Mouse (Mus musculus) megakaryocyte, embryonic 14.5 days (primary cell): ENCODE data around the gene Serpinf1. TPM values are rescaled to one million over a fixed set of nuclear protein-coding genes. Genes with fewer than 3 reads are reported as not detected.

Experiments used
- H3K27me3 ChIP-seq: replicated peaks from 2 replicates; pipeline ENCODE3; 2012; ENCODE audit warnings: inconsistent platforms
- H3K36me3 ChIP-seq: replicated peaks from 2 replicates; pipeline ENCODE3; 2012; ENCODE audit warnings: low read length, inconsistent platforms, mixed read lengths
- H3K4me1 ChIP-seq: 2 replicates; pipeline ENCODE4 v1.6.1; 2012; ENCODE audit warnings: inconsistent platforms
- H3K4me3 ChIP-seq: replicated peaks from 2 replicates; pipeline ENCODE3; 2012; ENCODE audit warnings: moderate library complexity, mild to moderate bottlenecking, inconsistent platforms
- H3K9me3 ChIP-seq: 2 replicates; pipeline ENCODE4 v1.6.1; 2012; ENCODE audit warnings: inconsistent platforms
- FLI1 ChIP-seq: IDR thresholded peaks from 2 replicates; pipeline ENCODE4 v1.6.1; 2012; ENCODE audit warnings: low read length, inconsistent platforms, mixed read lengths
- GATA1 ChIP-seq: IDR thresholded peaks from 3 replicates; pipeline ENCODE4 v1.6.1; 2012; ENCODE audit warnings: mixed read lengths, low read length, inconsistent platforms, borderline replicate concordance
- polyA plus RNA-seq: library from polyadenylated mRNA; stranded (reverse); fragments of >175 nt; gene quantifications from 2 replicates; pipeline ENCODE4 v1.2.3, GENCODE M21; 2012; ENCODE audit warnings: low replicate concordance; ENCODE audit not compliant: insufficient read depth

Serpinf1 gene
- polyA plus RNA-seq, 1 experiment, result 2.5 TPM

DNA sequence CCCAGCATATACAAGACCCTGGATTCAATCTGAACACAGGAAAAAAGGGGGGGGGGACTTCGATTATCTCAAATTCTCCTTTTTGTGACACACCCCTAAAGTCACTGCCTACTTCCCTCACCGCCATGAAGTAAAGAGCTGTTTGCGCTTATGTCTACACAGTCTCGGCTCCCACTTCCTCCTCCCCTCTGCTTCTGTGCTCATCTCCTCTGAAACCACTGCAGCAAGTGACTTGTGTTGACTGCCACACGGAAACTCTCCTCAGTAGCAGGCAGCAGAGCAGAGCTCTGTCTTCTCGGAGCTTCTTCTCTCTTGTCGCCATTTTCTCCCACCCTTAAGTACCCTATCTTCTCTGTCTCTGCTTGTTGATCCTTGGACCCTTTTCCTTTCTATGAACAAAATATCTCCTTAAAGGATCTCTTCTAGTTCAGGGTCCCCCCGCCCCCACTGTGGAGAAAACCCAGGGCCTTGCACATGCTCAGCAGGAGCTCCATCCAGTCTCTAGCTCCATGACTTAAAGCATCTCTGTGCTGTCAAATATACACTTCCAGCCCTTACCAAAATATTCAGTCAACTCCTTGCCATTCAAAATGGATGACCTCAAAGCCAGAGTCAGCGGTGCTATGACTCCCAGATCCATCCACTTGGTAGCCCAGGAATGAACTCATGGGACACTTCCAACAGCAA, 6.7 kb upstream of the Serpinf1 start:
- Histone ChIP-seq H3K4me3 (peak overlapping the region; percentile 29), H3K36me3 (no peaks in the 10 kb centered on the region), H3K27me3 (peaks cover 47% of the 10 kb centered on the region), H3K4me1 (peaks cover 11% of the 10 kb centered on the region), H3K9me3 (peaks cover 12% of the 10 kb centered on the region)
- TF ChIP-seq FLI1 (no peak), GATA1 (no peak)

DNA sequence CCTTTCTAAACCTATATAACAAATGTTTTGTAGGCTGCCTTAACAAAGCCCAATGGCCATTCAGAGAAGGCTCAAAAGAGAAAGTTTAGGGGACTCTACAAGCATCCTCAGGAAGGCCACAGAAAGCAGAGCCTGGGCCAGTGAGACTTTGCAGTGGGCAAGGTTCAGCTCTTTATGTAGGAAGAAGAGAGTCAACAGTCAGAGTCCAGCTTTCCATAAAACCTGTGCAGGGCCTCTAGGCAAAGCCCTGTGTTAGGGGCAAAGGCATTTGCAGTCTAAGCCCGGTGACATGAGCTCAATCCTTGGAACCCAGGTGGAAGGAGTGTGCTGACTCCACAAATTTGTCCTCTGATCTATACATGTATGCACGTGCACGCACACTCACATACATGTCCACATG, 2.0 kb upstream of the Serpinf1 start:
- peaks cover 21% of the 10 kb centered on the region for H3K4me1 ChIP-seq
- no peak overlapping the region for H3K4me3 ChIP-seq
- no peak for TF ChIP-seq GATA1
- TF ChIP-seq FLI1, result no peak
- H3K36me3 ChIP-seq, result no peaks in the 10 kb centered on the region
- peaks cover 64% of the 10 kb centered on the region for H3K27me3 ChIP-seq
- no peaks in the 10 kb centered on the region for H3K9me3 ChIP-seq

DNA sequence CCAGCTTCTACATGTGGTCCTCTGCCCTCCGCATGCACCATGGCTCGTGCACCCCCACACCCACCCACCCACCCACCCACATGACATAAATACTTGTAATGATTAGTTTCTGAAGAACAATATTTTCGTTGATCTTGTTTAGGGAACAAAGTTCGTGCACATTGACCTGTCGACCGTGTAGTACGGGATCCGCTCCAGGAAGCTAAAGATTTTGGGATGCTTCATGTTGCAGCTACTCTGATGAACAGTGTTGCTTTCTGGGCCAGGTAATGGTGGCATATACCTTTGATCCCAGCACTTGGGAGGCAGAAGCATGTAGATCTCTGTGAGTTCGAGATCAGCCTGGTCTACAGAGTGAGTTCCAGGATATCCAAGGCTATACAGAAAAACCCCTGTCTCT, 1.5 kb upstream of the Serpinf1 start:
- H3K4me1 ChIP-seq, result peaks cover 19% of the 10 kb centered on the region
- no peak overlapping the region for H3K4me3 ChIP-seq
- no peaks in the 10 kb centered on the region for H3K36me3 ChIP-seq
- TF ChIP-seq FLI1, result no peak
- no peak for TF ChIP-seq GATA1
- peaks cover 64% of the 10 kb centered on the region for H3K27me3 ChIP-seq
- H3K9me3 ChIP-seq, result no peaks in the 10 kb centered on the region

DNA sequence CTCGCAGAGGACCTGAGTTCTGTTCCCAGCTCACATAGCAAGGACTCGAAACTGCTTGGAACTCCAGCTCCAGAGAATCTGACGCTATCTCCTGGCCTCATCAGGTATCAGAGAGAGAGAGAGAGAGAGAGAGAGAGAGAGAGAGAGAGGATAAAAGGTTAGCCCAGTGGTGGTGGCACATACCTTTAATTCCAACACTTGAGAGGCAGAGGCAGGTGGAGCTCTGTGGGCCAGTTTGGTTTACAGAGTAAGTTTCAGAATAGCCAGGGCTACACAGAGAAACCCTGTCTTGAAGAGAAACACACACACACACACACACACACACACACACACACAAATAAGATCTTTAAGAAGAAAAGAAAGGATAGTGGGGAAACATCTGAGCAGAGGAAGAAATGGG, 590 bp upstream of the Serpinf1 start:
- Histone ChIP-seq H3K4me3 (no peak overlapping the region), H3K9me3 (no peaks in the 10 kb centered on the region), H3K36me3 (no peaks in the 10 kb centered on the region), H3K4me1 (peaks cover 10% of the 10 kb centered on the region; the same call in 1 of the 2 replicates), H3K27me3 (peaks cover 58% of the 10 kb centered on the region)
- TF ChIP-seq FLI1 (no peak), GATA1 (no peak)

DNA sequence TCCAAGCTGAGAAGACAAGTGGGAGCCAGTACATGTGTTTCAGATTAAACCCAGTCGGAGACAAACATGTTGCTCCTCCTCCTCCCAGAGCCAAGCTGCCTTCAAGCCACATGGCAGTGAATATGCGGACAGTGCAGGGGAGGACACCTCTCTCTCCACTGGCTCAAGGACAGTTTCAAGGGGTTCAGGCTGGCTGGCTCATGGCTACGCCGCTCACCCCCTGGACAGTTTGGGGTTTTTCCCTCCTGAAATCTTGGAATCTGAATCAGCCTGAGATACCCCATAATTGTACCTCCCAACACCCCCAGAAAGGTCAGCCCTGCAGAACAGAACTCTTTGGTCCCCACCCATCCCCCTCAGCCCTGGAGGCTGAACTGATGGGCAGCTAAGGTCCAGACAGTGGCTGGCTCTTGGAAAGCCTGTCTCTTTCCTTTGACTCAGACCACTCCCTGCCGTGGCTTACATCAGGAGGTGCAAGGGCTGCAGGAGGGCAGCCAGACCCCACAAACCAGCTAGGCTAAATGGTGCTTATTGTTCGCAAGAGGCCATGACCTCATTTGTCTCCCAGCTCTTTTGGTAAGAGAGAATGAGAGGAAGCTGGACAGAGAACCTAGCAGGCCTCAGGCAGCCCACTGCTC, 1.0 kb downstream of the Serpinf1 start:
- no peaks in the 10 kb centered on the region for H3K36me3 ChIP-seq
- peaks cover 22% of the 10 kb centered on the region for H3K4me1 ChIP-seq
- H3K27me3 ChIP-seq, result peaks cover 59% of the 10 kb centered on the region
- TF ChIP-seq FLI1 (no peak), GATA1 (no peak)
- H3K9me3 ChIP-seq, result no peaks in the 10 kb centered on the region
- no peak overlapping the region for H3K4me3 ChIP-seq

DNA sequence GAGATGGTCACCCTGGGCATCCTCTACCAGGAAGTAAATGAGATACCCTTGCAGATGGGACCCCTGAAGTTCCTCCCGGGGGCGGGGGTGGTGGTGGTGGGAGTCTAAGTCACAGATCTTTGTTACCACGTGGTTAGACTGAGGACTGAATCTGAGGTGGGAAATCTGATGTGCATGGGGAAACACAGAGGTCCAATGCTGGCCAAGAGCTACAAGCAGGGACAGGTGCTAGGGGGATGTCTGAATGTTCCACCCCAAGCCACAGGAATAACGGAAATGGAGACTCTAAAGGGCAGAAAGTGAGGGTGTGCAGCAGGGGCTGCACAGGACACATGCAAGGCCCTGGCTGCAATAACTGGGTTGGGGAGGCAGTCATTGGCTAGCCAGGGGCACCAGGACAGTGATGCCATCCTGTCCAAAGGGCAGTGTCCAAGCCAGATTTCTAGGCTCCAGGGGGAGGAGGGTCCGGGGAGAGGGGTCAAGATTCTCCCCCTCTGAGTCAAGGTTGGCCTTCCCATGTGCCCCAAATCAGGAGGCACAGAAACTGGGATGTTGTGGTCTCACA, 1.6 kb downstream of the Serpinf1 start:
- Histone ChIP-seq H3K4me3 (no peak overlapping the region), H3K4me1 (peaks cover 28% of the 10 kb centered on the region), H3K36me3 (no peaks in the 10 kb centered on the region), H3K9me3 (no peaks in the 10 kb centered on the region), H3K27me3 (peaks cover 57% of the 10 kb centered on the region)
- no peak for TF ChIP-seq FLI1
- no peak for TF ChIP-seq GATA1

DNA sequence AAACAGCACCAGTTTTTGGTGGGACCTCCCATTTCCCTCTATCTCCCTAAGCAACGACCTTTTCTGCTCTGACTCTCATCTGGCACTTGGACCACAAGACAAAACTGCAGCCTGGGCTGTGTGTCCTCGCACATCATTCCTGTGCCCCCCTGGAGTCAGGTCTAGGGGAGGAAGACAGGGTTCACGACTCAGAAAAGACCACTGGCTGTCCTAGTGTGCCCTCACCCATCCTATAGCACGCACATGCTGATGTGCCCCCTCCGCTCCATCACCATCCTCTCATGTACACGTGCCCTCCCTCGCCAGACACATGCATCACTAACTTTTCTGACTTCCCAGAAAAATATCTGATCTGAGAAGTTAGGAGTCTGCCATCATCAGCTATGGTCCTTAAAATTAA, 2.5 kb downstream of the Serpinf1 start:
- peaks cover 50% of the 10 kb centered on the region for H3K27me3 ChIP-seq
- no peaks in the 10 kb centered on the region for H3K36me3 ChIP-seq
- H3K4me1 ChIP-seq, result peaks cover 37% of the 10 kb centered on the region
- TF ChIP-seq FLI1 (no peak), GATA1 (no peak)
- H3K4me3 ChIP-seq, result no peak overlapping the region
- no peaks in the 10 kb centered on the region for H3K9me3 ChIP-seq

DNA sequence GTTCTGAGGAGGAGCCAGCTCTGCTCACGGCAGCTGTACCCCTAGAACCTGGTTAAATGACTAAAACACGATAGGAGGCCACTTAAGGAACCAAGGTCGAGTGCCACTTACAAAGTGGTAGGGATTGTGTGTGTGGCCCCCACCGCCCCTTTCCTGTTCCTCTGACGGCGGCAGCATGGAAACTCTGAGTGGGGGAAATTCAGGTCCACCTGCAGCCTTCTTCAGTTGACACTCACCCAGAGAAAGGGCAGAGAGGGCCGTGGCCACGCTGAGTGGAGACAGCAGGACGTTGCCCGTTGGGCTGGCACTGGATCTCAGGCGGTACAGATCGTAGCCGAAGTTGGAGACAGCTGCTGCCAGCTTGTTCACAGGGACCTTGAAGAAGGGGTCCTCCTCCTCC, 6.5 kb downstream of the Serpinf1 start:
- TF ChIP-seq FLI1 (no peak), GATA1 (no peak)
- peaks cover 55% of the 10 kb centered on the region for H3K4me1 ChIP-seq
- peaks cover 15% of the 10 kb centered on the region for H3K27me3 ChIP-seq
- H3K9me3 ChIP-seq, result no peaks in the 10 kb centered on the region
- peak overlapping the region; percentile 20 for H3K4me3 ChIP-seq
- H3K36me3 ChIP-seq, result no peaks in the 10 kb centered on the region

DNA sequence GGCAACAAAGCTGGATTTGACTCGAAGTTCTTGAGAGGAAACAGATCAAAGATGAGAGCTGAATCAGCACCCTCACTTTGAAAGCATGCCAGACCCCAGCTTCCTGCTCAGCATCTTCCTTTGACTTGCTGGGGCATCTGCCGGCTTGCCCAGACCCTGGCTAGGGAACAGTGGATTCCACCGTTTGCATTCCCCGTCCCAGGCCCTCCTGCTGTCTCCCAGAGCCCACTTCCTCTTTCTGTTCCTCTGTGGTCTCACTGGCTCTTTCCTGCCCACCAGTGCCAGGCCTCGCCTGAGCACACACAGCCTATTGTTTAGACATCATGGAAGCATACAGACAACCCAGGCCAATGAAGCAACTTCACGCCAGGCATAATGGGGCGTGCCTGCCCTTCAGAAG, 7.4 kb downstream of the Serpinf1 start:
- peak overlapping the region; percentile 42 for H3K4me3 ChIP-seq
- TF ChIP-seq FLI1 (no peak), GATA1 (no peak)
- no peaks in the 10 kb centered on the region for H3K9me3 ChIP-seq
- H3K36me3 ChIP-seq, result no peaks in the 10 kb centered on the region
- peaks cover 7% of the 10 kb centered on the region for H3K27me3 ChIP-seq
- H3K4me1 ChIP-seq, result peaks cover 63% of the 10 kb centered on the region

DNA sequence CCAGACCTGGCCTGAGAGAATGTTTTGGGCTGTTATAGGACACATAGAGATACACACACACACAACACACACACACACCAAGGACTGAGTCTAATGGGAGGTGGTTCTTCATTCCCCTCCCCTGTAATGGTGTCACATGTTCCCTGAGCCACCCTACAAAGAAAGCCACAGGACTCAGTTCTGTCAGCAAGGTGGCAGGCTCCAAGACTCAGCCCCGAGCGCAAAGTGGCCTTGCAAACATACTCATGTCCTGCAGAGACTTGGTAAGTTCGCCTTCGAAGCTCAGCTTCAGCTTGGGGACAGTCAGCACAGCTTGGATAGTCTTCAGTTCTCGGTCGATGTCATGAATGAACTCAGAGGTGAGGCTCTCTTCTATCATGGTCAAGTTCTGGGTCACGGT, 11.9 kb downstream of the Serpinf1 start:
- no peaks in the 10 kb centered on the region for H3K27me3 ChIP-seq
- no peak for TF ChIP-seq FLI1
- no peak for TF ChIP-seq GATA1
- no peak overlapping the region for H3K4me3 ChIP-seq
- peaks cover 56% of the 10 kb centered on the region for H3K4me1 ChIP-seq
- peaks cover 4% of the 10 kb centered on the region for H3K36me3 ChIP-seq
- no peaks in the 10 kb centered on the region for H3K9me3 ChIP-seq
